Mouse (Mus musculus) lung, adult 2 months (tissue): ENCODE measurements around the gene Nfix.

Source experiments
- CTCF ChIP-seq: fragments of 200-500 bp; IDR thresholded peaks from 2 replicates; pipeline ENCODE4 v1.5.1; 2011; ENCODE audit warnings: mild to moderate bottlenecking, low read length, control low read depth; ENCODE audit not compliant: insufficient read depth
- POLR2A ChIP-seq: fragments of 200-500 bp; IDR thresholded peaks from 2 replicates; pipeline ENCODE4 v1.6.1; 2011; ENCODE audit warnings: low read depth, mild to moderate bottlenecking, control low read depth, low read length, borderline replicate concordance; ENCODE audit errors: extremely low read depth

- TF ChIP-seq POLR2A, result no peak
- no peak for TF ChIP-seq CTCF
Observed at GRCm38 (mm10) chr8:84764100-84764499, 36.0 kb downstream of the Nfix start.
